Mouse (Mus musculus): ENCODE results near the gene Tbc1d30.
A peak's percentile ranks its signal among the peaks of the same experiment; 100 is the strongest.

GRCm38 (mm10) chr10:121364801-121365564, 13.9 kb upstream of the Tbc1d30 start, which contains the start of gene Gns:
- TF ChIP-seq CTCF (conservative IDR thresholded peaks at IDR 0.05; ENCODE audit: insufficient read depth, insufficient read length, low read depth, low read length) (no peak), POLR2A (IDR thresholded peaks at IDR 0.05; ENCODE audit: low read depth, low read length) (peak; percentile 42)

Measured in kidney, adult 2 months (tissue).